Mouse (Mus musculus) 416B (cell line): ENCODE results near the gene Lyve1.

Source experiments
- DNase-seq: peaks from one replicate; pipeline ENCODE4 v3.0.0; 2011; ENCODE audit warnings: low read depth

The Lyve1 gene

DNA sequence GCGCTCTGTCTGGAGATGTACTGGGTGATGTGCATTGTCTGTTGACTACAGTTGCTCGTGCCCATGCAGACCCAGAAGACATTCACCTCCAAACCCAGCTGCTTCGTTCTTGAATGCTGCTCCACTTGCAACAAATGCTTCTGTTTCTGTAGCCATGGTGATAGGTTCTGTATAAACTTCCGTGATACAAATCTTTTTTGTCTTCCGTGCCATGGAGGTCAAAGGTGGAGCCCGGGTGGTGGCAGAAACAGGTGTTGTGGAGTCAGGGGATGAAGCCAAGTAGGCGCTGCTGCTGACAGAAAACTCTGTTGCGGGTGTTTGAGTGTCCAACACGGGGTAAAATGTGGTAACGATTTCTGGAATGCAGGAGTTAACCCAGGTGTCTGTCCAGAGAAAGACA, 9.4 kb downstream of the Lyve1 start:
- DNase-seq, result no peak

DNA sequence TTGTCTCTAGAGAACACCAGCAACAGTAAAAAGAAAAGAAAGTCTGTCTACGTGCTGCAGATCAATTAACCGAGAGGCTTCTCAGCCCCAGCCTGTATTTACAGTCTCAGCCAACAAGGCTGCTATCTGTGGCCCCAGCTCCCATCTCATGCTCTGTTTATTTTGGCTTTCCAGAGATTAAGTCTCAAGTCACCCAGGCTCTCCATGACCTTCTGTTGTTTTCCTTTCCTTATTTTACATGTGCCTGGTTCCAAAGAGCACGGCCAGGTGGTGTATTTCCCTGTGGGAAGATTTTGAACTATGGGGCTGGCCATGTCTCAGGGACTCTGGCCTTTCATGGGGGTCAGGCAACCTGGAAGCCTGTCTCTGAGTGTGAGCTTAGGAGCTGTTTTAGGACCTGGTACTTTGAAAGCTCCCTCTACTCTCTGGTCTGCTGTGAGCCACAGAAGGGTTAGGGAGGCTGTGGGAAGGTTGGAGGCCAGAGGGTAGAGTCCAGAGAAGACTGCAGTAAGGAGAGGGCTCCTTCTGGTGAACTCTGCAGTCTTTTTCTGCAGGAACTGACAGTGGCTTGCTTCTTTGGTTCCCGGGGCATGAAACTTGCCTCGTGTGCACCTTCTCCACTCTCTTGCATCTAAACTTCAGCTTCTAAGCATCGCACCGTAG, 11.4 kb downstream of the Lyve1 start:
- no peak for DNase-seq

DNA sequence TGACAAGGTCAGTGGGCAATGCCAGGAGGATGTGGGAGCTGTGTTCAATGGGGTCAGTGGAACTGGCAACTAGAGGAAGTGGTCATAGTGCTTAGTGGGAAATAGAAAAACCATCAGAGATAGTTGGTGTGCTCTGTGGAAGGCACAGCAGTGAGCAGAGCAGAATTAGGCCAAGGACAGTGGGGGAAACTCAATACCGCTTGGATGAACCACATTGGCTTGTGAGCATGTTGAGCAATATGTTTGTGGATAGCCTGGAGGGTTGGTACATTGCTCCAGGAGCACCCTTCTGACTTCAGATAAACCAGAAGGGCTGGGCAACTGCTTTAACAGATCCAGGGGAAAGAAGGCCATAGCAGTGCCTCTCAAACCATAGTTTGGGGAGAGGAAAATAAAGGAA, 14.7 kb downstream of the Lyve1 start:
- peak; percentile 84 for DNase-seq

DNA sequence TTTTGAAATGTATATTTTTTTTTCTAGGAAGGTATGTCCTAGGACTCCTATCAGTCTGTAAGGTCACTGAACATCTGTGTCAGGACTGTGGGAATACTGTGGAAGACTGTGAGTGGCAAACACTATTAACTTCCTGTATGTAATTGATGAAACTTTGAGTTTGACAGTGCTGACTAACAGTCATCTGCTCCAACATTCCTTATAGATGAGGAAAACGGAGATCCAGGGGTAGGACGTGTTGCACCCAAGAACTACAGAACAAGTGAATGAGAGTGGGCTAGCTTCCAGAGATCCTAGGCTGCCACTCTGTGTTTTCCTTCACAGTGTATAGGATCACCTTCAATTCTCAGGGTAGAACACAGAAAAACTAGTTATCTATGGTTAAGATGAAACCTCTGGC, 15.7 kb downstream of the Lyve1 start:
- no peak for DNase-seq

DNA sequence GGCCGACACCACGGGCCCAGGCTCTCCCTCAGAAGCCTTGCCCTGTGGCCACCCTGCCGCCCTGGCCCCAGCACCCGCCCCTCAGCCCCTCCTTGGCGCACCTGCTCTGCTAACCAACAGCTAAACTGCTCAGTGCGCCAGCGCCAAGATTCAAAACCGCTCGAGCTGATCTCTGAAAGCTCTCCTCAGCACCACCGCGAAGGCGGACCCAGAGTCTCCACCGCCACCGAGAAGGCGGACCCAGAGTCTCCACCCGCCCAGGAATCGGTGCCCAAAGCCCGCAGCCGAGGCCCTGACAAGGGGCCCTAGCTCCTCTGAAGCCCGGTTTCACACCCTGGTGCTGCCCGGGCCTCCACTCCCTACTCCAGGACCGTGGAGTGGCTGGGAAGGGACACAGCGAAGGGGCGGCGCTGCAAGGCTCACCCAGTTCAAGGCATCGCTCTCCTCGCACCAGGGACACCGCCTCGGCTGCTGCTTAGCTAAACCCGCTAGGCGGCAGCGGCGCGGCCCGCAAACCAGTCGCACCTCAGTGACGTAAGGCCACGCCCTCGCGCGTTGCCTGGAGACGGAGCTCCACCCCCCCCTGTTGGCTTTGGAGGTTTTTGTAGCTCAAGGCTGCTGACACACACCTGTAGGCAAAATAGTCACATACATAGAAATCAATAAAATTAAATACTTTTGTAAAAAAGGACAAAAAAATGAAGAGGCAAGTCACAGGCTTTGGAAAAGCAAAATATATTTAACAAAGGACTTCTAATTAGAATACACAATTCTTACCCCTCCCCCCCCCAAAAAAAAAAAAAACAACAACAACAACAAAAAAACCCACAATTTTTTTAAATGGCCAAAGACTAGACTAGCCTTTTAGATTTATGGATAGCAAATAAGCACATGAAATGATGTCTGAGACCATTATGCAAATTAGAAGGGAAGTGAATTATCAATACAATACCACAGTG, 18.8 kb downstream of the Lyve1 start, which contains the start of gene Rnf141:
Gene Rnf141, minus strand, starts transcription at position 542 of the 959 bp plus-strand sequence.
- peak; percentile 94 for DNase-seq

DNA sequence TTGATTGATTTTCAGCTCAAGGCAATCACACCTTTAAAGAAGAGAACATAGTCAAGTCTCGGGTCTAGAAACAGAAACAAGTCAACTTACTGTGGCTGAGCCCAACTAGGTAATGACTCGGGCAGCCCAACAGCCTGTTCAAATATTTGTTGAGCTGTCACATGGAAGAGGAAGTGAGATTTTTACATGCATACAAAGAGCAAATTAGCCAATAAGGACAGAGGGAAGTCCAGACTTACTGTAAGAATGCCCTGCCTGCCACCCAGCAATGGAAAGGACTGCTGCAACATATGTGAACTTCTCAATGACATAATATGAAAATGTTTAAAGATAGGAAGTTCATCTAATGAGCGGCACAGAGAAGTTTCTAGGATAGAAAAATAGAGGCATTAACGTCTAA, 22.7 kb downstream of the Lyve1 start:
- peak; percentile 74 for DNase-seq

DNA sequence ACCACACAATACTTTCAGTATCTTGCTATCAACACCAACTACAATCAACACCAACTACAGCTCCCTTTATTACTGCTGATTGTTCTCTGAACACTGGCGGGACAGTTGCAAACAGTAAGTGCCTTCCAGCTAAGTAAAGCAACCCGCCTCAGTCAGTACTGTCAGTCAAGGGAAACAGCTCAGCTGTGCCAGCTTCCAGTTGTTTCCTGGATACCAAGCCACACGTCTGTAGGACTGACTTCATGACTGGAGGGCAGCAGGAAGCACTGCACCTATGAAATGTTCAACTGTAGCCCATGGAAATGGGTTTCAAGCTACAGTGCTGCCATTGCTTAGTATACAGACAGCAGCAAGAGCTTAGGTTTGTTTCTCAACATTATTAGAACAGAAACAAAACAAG, 28.5 kb downstream of the Lyve1 start:
- peak; percentile 72 for DNase-seq

DNA sequence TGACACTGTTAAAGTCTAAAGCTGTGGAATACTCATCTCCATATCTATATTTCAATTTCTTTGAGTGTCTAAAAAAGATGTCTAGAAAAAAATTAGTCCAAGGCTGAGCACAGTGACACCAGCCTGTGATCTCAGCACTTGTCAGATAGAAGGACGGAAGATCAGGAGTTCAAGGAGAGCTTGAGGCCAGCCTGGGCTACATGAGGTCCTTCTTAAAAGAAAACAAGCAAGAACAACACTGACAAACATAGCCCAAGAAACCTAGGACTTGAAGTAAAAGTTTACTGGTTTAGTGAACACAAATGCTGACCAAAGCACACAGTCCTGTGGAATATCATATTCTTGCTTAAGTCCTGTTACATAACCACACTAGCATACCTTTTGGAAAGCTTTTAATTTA, 29.0 kb downstream of the Lyve1 start:
- no peak for DNase-seq

DNA sequence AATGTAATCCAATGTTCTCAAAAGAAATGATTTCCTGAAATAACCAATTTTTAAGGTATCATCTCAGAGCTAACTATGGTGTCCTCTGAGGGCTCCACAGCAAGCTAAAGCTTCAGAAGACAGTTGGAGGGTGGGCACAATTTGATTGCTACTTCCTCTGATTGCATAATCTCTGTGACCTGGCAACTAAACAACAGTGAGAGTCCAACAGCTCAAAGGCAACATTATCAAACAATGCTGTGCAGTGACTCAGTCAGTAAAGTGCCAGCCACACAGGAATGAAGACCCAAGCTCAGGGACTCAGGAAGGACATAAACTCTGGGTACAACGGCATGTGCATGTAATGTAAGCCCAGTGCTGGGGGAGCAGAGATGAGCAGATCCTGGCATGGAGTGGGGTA, 30.0 kb downstream of the Lyve1 start:
- peak; percentile 76 for DNase-seq

DNA sequence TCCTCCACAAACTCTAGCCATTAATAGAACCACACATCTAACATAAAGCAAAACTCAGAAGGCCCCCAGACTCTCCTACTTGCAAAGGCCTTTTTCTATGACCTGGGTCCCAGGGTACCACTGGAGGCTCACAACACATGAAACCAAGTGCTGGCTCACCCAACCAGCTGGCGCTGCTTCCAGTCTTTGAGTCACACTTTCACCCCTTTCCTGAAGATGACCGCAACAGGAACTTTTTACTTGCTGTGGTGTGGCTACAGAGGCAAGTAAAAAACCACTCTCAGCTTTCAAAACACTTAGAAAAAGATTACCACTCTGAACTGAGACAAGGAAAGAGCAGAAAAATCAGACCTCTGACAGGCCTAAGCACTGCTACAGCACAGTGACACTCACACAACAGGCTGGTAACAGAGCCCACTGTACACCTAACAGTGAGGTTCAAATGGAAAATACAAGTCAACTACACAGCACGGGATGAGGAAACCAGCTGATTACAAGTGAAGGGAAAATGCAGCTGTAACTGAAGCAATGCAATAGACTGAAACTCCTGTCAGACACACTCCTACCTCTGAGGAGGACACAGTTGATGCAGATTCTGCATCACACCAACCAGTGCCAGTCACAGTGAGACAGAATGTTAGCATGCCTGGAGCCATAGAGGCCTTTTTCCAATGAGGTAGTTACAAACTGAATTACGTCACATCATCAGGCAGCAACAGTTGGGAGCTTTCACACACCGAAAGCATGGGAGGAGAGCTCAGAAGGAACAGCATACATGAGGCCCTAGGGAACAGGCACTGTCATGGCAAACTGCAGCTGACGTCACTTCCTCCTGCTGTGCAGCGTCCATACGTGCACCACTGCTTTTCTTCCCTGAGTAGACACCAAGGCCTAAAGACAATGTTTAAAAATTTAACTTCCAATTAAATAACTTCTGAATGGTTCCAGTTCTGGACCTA, 38.8 kb downstream of the Lyve1 start:
- DNase-seq, result peak; percentile 98

DNA sequence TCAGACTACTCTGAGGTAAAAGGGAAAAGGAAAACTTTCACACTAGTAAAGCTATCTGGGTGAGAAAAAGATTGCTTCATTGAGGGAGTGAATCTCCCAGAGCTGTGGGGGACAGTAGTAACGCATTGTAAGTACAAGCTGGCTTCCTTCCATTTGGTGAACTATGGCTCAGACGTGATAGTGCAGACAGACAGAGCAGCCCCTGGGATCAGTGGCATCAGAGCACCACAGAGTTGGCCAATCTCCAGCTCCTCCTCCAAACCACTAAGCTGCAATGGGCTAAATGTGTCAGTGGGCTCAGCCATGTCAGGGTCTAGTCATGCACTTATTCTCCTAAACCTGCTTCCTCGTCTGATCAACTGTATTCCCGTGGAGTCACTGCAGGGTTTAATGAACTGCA, 39.4 kb downstream of the Lyve1 start:
- DNase-seq, result peak; percentile 97

DNA sequence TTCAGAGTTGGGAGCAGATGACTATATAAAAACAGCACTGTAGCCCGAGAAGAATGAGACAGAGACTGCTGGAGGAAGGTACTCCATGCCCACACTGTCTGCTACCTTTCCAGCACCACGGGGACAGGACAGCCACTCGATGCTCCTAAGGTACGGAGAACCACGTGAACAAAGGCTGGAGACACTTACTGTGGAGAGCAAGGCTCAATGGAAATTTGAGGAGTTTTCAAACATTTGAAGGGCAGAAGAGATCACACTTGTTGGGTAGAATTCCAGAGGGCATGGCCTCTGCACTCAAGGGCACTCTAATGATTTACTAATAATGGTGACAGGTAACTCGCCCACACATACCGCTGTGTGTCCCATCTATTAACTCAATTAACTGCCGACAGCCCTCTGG, 40.0 kb downstream of the Lyve1 start:
- no peak for DNase-seq

DNA sequence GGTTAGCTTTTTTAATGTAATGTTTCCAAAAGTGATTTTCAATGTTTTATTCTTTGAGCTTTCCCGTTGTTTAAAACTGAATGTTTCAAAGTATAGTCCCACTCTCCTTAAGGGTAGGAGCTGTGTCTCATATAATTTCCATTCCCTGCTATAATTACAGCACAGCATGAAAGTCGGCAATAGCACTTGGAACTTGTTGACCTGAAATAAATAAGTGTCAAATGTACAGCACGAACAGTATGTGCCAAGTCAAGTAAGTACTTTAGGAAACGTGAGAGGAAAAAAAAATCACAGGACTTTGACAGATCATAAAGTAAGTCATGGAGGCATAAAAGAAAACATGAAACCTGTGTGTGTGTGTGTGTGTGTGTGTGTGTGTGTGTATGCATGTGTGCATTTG, 41.0 kb downstream of the Lyve1 start:
- DNase-seq, result no peak

DNA sequence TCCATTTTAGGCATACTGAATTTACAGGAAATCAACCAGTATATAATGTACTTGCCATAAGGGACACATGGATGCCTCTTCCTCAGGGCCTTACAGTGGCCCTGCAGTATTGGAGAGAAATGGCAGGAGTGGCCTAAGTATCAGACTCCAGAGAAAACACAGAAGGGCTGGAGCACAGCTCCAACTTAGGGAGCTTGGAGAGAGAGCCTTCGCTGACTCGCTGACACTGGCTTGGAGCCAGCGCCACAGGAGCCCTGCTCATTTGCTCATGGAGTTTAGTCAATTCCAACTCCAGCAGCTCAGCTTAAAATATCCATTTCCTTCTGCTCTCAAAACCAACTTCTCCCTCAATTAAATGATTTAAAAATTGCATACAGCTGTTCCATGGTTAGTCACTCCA, 41.4 kb downstream of the Lyve1 start:
- DNase-seq, result peak; percentile 47

DNA sequence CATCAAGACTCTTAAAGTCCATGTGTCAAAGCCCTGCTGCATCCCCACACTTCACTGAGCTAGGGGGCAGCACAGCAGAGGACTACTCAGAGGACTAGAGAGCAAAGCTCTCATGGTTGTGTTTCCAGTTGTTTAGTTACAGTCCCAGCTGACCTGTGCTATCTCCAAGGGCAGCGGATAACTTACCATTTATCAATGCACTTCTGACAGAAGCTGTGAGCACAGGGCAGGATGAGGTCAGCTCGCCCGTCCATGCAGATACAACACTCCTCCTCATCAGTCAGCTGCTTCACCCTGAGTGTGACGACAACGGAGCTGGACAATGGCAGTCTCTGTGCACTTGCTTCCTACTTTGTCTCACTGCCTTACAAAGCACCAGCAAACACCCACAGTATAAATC, 42.0 kb downstream of the Lyve1 start:
- no peak for DNase-seq

DNA sequence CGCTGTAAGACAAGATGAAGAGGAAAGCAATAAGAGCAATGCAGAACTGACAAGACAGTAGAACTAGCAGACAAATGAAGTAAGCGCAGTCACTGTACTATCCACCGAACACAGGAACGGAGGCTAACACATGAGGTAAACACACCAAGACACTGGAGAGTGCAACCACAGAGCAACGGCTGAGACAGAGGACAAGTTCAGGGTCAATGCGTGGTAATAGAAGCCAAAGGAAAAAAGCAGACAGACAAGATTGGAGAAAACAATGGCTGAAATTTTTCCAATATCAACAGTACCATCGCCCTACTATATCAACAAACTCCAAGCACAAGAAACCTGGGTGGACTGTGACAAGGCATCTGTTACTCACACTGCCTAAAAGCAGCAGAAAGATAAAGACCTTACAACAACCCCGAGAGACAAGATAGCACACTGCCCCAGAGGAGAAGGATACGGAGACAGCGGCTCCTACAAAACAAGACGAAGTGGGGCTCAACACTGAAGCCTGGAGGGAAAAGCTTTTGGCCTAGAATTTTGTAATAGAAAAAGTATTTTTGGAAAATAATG, 44.2 kb downstream of the Lyve1 start:
- DNase-seq, result peak; percentile 34

DNA sequence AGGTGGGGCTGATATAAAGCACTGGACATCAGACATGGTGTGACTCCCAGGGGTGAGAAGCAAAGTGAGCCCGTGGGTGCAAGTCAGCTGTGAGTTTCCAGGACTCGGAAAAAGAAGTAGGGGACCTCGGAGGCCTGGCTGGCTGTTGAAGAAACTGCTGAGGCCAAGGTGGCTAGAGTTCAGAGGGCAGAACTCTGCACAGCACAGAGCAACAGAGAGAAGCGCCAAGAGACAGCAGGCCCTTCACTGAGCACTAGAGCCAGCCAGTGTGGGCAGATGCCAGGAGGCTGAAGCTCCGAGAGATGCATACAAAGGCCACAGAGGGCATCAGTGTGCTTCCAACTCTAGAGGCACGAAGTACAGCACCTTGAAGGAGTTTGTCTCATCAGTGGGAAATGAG, 44.8 kb downstream of the Lyve1 start:
- DNase-seq, result peak; percentile 20

DNA sequence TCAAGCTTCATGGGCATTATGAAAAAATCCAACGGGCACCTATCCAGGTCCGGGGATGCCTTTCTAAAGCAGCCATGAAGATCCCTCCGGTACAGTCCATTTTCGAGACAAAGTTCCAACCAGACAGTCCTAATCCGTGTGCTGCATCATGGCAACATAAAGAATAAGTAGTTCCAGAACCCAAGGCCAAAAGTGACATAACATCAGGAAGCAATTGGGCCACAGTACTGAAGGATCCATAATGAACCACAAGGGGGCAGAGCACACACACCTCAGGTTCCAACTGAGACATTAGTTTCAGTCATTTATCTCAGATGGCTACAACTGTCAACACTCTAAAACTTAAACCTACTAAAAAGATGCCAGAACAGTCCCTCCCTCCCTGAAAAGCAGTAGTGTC, 47.0 kb downstream of the Lyve1 start:
- DNase-seq, result peak; percentile 75

DNA sequence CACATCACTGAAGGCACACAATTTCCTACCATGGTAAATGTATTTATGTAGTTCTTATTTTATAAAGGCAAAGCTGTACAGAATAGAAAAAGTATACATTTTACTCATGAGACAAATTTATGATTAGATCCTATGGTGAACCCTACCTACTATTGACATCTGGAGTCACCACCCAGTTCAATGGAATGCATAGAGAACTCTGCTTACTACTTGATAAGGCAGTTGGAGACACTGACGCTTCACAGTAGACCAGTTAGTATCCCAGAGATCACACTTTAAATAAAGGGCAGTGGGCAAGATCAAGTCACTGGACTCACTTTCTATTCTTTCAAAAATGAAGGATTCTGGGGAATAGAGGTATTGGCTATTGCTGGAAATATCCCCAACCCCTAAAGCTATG, 49.1 kb downstream of the Lyve1 start:
- no peak for DNase-seq

DNA sequence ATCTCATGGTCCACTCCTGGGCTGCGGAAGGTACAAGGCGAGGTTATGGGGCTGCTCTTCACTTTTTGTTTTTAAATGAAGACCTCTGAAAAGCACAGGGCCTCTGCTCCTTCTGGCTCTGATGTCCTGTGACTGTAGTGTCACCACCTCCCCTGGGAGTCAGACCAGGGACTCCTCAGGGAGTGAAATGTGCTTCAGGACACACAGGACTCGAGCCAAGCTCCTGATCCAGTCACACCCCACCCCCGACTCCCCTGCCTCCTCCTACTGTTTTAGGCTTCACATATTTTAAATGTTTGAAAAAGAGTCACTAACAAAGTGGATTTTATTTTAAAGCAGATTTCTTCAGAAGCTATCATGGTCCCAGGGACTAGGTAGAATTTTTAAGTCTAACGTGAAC, 51.5 kb downstream of the Lyve1 start:
- no peak for DNase-seq

DNA sequence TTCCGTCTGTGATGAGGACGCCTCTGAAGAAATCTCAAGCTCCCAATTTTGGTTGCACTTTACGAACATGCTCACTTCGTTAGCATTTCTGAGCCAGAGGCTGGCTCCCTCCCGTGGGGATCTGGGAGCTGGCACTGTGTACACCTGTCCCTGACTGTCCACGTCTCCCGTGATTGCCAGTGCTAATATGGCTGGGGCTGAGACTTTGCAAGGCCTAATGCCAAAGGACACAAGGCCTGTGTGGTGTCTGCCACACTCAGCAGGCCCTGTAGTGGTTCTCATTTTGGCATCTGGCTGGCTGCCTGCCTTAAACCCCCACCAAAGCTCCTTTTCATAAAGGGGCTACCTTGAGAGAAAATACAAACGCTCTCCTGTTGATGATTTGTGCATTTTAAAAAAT, 52.0 kb downstream of the Lyve1 start:
- no peak for DNase-seq
